Mouse (Mus musculus) erythroid progenitor cell, adult 5-6 weeks (primary cell): ENCODE data around the gene Ccdc155. TPM values are rescaled to one million over a fixed set of nuclear protein-coding genes. Genes with fewer than 3 reads are reported as not detected.
A peak's percentile ranks its signal among the peaks of the same experiment; 100 is the strongest.
"Not testable (repeated sequence)": the region's sequence is repeated elsewhere in the genome, so short reads cannot be mapped to it uniquely, and the experiment has no call there.

Experiments used
- ATAC-seq: replicated peaks from 2 replicates; pipeline ENCODE4 v1.8.0; 2016; ENCODE audit warnings: moderate number of reproducible peaks, mild to moderate bottlenecking, moderate TSS enrichment, inconsistent platforms; ENCODE audit not compliant: poor library complexity, low FRiP score, severe bottlenecking
- total RNA-seq, 2 experiments: library from RNA; stranded (forward) in 1 of 2; stranded (reverse) in 1 of 2; fragments of 150-400 nt in 1 of 2; fragments of 186-747, 209-891 nt in 1 of 2; gene quantifications; 2 replicates each; pipeline versions ENCODE4 v1.2.3 to v1.2.4; 2015 to 2017; ENCODE audit warnings: low replicate concordance in 2 of 2

Gene Ccdc155
- total RNA-seq, 2 experiments from 2014 or later = not detected

DNA sequence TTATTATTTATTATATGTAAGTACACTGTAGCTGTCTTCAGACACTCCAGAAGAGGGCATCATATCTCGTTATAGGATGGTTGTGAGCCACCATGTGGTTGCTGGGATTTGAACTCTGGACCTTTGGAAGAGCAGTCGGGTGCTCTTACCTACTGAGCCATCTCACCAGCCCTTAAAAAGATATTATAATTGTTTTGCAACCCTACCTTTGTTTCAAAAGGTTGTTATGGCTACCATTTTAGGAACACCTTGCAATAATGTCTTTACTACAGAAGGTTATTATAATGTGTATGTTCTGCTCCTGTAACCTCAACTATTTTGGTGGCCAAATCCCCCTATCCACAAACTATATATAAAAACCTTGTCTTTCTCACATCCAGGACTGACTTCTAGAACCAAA is 51.6 kb downstream of the Ccdc155 start:
- ATAC-seq = not testable (repeated sequence)

DNA sequence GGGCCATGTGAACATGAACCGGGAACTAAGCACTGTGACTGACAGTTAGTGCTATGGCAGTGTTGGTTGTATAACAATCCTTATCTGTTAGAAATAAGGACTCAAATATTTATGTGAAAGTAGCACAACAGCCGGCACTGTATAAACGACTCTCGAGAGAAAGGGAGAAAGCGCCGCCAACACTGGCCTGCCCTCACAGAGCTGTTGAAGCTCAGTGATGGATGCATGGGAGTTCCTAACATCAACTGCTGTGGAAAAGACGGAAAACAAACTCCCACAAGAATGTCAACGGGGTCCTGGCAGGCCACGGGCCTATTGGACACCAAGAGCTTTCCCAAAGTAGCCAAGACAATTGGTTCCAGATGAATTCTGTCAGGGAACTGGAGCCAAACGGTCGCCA is 53.4 kb downstream of the Ccdc155 start:
- ATAC-seq = no peak

GRCm38 (mm10) chr7:45150321-45150720 is 54.4 kb downstream of the Ccdc155 start:
- ATAC-seq = no peak

DNA sequence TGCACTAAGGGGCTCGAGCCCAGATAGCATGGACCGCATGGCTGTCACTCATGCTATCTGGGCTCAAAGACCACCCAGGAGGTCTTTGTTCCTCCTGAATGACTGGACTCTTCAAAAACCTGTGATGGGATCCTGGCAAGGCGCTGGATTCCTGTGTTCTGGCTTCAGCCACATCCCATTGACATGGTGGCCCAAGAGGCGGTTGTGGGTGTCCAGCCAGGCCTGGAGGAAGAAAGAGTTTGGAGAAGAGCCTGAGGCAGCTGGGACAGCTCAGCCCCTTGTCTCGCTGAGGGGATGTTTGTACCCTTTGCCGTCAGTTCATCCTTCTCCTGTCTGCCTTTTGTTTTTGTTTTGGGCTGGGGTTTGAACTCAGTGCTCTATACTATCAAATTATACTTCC is 55.1 kb downstream of the Ccdc155 start:
- no peak for ATAC-seq

DNA sequence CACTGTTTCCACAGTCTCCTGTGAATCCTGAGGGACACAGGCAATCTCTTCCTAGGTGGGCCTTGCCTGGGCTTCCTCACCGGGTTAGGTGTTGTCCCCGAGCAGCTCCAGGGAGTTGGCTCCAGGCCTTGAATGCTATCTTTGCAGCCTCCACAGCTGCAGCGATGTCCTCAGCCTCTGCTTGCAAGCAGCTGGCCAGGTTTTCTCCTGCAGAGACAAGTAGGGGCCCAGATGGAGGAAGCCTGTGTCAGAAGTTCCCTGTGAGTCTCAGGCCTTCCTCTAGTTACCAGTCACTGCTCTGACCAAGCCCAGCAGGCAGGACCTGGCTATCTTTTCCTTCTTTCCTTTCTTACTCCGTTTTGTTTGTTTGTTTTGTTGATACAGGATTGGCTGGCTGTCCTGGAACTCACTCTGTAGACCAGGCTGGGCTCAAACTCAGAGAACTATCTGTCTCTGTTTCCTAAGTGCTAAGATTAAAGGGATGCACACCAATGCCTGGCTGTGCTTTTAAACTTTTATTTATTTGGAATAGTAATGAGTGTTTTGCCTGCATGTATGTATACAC is 56.1 kb downstream of the Ccdc155 start:
- no peak for ATAC-seq

GRCm38 (mm10) chr7:45147899-45148298 is 56.8 kb downstream of the Ccdc155 start:
- no peak for ATAC-seq

- no peak for ATAC-seq
Observed at GRCm38 (mm10) chr7:45147267-45147666, 57.4 kb downstream of the Ccdc155 start.

DNA sequence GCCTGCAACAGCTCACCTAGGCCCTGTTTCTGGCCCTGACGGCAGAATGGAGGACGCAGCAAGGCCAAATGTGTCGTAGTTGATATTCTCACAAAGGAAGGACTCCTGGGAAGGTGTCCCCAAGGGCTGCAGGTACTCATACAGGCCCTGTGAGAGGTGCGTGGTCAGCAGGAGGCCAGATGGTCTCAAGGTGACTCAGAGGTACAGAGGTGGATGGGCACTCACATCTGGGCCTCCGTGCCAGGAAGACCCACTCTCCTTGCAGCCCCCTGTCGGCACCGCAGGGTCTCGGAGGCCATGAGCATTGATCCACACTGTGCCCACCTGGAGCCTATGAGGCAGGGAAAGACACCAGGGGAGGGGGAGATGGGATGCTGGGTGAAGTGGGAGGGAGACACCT is 59.2 kb downstream of the Ccdc155 start:
- ATAC-seq = no peak

- ATAC-seq = no peak
Observed at GRCm38 (mm10) chr7:45144368-45145174, 60.1 kb downstream of the Ccdc155 start.

DNA sequence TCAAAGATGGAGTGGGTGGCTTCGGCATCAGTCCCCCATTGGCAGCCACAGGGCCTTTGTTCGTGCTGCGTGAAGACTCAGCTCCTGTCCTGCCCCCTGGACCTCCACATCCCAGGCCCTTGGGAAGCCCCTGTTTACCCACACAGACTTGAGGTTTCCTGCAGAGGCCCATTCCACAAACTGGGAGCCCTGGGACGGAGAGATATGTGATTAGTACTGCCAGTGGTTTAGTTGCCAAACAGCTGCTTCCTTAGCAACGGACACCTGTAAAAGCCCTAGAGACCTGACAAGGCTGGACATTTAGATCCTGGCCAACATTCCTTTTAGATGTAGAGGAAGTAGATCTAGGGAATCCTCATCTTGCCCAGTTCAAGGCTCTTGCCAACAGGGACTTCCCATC is 62.8 kb downstream of the Ccdc155 start:
- no peak for ATAC-seq

DNA sequence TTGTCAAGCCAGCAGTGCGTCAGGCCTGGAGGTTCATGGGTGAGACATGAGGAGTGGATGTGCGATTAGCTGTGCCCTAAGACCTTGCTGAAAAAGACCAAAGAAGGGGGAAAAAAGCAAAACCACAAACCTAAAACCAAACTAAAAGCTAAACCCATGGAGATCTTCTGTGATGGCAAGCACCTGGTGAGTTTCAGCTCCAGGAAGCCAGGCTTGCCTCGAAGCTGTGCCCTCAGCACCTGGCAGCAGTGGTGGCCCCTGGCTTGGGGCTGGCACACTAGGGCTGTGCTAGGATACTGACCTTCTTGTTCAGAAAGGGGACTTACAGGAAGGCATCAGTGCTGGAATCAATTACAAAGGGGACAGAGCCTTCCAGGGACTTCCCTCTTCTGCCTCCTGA is 63.4 kb downstream of the Ccdc155 start:
- ATAC-seq = no peak

DNA sequence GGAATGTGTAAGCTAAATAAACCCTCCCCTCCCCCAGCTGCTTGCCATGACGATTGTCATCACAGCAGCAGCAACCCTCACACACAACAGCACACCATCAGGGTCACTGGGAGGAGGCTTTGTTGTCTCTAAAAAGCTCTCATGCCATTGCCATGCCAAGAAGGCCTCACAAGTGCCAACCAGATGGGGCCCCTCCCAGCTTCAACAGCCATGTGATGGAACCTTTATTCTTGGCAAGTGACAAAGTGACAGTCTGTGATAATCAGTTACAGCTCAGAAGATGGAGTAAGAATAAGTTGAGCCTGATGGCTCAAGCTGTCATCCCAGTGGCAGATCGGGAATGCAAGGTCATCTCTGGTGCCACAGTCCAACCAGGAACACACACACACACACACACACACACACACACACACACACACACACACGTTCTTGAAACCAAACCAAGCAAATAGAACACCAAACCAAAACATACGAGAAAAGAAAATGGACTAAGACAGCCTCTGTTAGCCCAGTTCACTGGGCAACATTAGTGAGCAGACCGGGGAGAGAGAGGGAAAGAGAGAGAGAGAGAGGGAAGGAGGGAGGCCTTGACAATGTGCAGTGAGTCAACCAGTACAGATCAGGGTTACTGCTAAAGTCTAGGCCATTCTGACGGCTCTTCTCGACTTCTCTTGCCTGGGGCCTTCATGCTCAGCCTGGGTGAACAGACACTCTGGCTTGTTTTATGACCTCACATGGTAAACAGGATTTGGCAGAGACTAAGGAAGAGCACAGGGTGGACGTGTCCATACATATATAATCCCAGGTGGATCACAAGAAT is 64.6 kb downstream of the Ccdc155 start:
- ATAC-seq = no peak

DNA sequence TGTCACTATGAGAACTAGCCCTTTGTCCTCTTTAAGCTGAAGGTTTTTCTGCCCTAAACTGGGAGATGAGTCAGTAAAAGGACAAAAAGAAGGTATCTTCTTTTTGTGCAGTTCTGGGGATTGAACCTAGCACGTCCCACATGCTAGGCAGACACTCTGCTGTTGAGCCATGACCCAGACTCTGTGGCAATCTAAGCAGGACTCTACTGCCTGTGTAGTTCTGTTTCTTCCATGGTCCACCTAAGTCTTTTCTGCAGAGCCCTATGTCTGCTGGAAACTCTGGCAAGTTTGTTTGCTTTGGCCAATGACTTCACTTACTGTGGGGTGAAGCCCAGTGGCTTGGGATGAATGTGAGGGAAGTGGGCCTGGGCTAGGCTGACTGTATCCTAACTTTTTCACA is 66.3 kb downstream of the Ccdc155 start:
- ATAC-seq = no peak

DNA sequence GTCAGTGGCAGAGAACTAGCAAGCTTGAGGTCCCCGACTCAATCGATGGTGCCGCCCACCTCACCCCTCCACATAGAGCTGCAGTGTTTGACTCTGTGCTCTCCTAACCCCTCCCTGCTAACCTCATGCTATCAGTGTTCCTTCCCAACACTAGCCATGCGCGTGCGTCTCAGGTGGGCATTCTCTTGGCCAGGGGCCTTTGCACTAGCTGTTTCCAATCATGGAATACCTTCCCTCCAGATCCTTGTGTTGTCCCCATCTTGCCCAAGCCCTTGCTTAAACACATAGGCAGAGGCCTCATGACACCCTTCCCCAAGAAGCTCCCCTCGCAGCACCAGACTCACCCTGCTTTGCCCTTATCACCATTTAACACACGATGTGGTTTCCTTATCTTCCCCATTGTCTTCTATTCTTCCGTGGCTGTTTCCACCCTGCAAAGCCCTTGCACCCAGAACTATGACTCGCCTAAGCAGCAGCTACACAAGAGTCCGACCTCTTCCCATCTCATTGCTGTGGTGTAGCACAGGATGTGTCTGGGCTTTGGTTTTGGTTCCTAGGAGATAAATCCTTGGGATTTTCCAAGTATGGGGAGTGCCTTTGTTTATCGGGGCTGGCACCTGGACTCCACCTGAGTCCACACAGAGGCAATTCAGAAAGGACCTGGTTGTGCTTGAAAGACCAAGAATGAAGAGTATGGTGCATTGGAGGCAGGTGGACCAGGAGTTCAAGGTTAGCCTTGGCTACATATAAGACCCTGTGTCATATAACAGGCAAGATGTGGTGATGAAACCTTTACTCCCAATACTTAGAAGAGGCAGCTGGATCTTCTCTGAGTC is 67.3 kb downstream of the Ccdc155 start:
- no peak for ATAC-seq

- peak; percentile 85 for ATAC-seq
Observed at GRCm38 (mm10) chr7:45135993-45136567, 68.6 kb downstream of the Ccdc155 start, which contains the start of the genes Gm45713 and Flt3l. Gene Gm45713, minus strand, starts transcription at chr7:45136231. Gene Flt3l, minus strand, starts transcription at chr7:45136432.

DNA sequence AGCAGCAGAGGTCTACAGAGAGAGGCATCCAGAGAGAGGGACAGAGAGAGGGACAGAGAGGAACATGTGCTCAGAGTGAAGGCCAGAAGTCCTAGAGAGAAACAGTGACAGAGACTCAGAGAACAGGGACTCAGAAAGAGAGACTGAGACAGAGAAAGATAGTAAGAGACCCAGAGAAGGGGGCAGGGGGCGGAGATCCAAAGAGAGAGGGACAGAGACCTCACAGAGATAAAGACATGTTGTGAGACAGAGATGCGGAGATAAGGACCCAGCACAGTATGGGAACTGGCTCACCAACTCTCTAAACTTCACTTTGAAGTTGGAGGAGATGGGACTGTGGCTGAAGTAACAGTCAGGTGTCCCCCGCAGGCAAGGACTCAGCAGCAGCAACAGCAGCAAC is 69.3 kb downstream of the Ccdc155 start:
- 0 out of 2 replicates have a peak, but pooled peaks have one; percentile 1 for ATAC-seq

GRCm38 (mm10) chr7:45134544-45135026 is 70.1 kb downstream of the Ccdc155 start:
- peak; percentile 41 for ATAC-seq
